Mouse (Mus musculus): Measurements from ENCODE around the gene Pjvk. TPM values are rescaled to one million over a fixed set of nuclear protein-coding genes. Genes with fewer than 3 reads are reported as not detected.

Pjvk gene
- polyA plus RNA-seq, 1 experiment = not detected

DNA sequence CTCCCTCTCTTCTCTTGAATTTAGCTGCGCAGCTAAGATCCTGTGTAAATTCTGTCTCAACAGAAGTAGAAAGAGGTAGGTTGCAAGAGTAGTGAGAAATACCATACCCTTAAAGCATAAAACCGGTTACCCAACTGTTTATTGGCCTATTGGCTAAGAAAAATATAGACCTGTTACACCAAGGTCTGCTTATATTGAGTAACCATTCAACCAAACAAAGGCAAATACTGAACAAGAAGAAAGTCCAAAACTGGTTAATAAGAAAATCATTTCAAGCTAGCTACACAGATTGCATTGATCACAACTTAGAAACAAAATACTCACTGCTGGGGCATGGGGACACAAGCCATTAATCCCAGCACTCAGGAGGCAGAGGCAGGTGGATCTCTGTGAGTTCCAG lies 8.6 kb upstream of the Pjvk start:
- peaks cover 3% of the 10 kb centered on the region; the same call in 1 of the 2 replicates for H3K36me3 ChIP-seq (ENCODE audit: control insufficient read depth, insufficient read depth, low read length, poor library complexity, severe bottlenecking)
- TF ChIP-seq POLR2A (IDR thresholded peaks at IDR 0.05; ENCODE audit: insufficient read depth, low read length) = no peak
- TF ChIP-seq EP300 (IDR thresholded peaks at IDR 0.05; ENCODE audit: insufficient read depth, low read depth, low read length) = no peak
- TF ChIP-seq CTCF (IDR thresholded peaks at IDR 0.05; ENCODE audit: low read depth, low read length) = no peak

DNA sequence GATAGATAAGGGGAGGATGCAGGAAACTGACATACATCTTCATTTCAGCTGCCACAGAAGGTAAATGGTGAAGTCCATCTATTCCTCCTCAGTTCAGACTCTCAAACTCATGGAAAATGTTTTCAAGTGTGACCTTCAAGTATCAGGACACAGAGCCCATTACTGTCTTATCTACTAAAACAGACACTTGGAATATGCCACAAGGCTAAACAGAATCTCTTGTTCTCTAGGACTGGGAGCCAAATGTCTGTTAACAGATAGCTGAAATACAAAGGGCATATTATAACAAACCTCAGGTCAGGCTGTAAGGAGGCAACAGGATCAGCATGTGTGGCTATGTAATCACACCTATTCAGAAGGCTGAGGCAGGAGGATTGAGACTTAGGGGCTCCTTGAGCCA lies 4.5 kb upstream of the Pjvk start:
- Histone ChIP-seq H3K4me3 (ENCODE audit: low read depth, low read length) (no peak overlapping the region), H3K9me3 (replicated peaks; ENCODE audit: control insufficient read depth, insufficient read depth, low read length, poor library complexity, severe bottlenecking) (no peaks in the 10 kb centered on the region), H3K27ac (ENCODE audit: insufficient read depth, low read length) (no peak overlapping the region), H3K36me3 (ENCODE audit: control insufficient read depth, insufficient read depth, low read length, poor library complexity, severe bottlenecking) (no peaks in the 10 kb centered on the region), H3K27me3 (ENCODE audit: control insufficient read depth, insufficient read depth, low read length, poor library complexity, severe bottlenecking) (no peaks in the 10 kb centered on the region), H3K4me1 (ENCODE audit: control insufficient read depth, insufficient read depth, low read length) (no peaks in the 10 kb centered on the region), H3K9ac (ENCODE audit: low read depth, poor library complexity, severe bottlenecking) (no peak overlapping the region)
- TF ChIP-seq EP300 (IDR thresholded peaks at IDR 0.05; ENCODE audit: insufficient read depth, low read depth, low read length) = no peak
- no peak for TF ChIP-seq POLR2A (IDR thresholded peaks at IDR 0.05; ENCODE audit: insufficient read depth, low read length)
- TF ChIP-seq CTCF (IDR thresholded peaks at IDR 0.05; ENCODE audit: low read depth, low read length) = no peak

More for the DNA sequence above, 8.6 kb upstream of the Pjvk start:
- H3K27ac ChIP-seq (ENCODE audit: insufficient read depth, low read length) = no peak overlapping the region
- no peaks in the 10 kb centered on the region for H3K4me1 ChIP-seq (ENCODE audit: control insufficient read depth, insufficient read depth, low read length)
- H3K27me3 ChIP-seq (ENCODE audit: control insufficient read depth, insufficient read depth, low read length, poor library complexity, severe bottlenecking) = no peaks in the 10 kb centered on the region
- H3K4me3 ChIP-seq (ENCODE audit: low read depth, low read length) = no peak overlapping the region
- H3K9ac ChIP-seq (ENCODE audit: low read depth, poor library complexity, severe bottlenecking) = no peak overlapping the region
- no peaks in the 10 kb centered on the region for H3K9me3 ChIP-seq (replicated peaks; ENCODE audit: control insufficient read depth, insufficient read depth, low read length, poor library complexity, severe bottlenecking)

DNA sequence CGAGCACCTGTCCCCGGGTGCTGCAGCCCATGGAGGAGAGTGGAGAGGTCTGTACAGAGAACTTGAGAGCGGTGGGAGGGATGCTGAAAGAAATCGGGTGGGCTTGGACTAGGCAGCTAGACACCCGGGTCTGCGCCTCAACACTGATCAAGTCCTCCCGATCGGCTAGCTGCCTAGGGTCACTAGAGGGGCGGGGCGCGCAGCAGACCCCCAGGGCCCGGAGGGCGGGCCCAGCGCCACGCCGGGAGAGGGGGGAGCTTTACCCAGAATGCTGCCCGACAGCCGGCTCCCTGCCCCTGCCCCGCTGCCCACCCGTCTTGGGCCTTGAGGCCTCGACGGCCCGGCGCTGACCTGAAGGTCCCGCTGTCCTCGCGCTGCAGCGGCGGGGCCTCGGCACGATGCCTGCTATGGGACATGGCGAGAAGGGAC lies 821 bp upstream of the Pjvk start:
- Histone ChIP-seq H3K36me3 (ENCODE audit: control insufficient read depth, insufficient read depth, low read length, poor library complexity, severe bottlenecking) (no peaks in the 10 kb centered on the region), H3K4me3 (ENCODE audit: low read depth, low read length) (peak overlapping the region; percentile 76)

DNA sequence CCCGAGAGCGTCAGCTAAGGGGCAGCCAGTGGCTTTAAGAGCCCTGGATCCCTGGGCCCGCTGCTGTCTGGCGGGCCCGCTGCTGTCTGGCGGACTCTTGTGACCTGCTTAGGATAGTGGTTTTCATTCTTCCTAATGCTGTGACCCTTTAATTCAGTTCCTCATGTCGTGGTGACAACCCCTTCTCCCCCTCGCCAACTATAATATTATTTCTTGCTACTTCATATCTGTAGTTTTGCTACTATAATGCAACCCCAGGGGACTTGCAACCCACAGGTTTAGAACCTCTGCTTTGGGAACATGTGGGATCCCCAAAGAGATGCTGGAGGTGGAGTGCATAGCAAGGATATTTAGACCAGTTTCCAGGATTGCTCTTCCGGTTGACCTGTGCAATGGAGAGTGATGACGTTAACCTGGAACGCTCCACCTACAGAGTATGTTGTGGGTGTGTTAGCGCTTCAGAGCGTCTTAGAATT lies 428 bp downstream of the Pjvk start:
- Histone ChIP-seq H3K27me3 (ENCODE audit: control insufficient read depth, insufficient read depth, low read length, poor library complexity, severe bottlenecking) (no peaks in the 10 kb centered on the region), H3K36me3 (ENCODE audit: control insufficient read depth, insufficient read depth, low read length, poor library complexity, severe bottlenecking) (no peaks in the 10 kb centered on the region), H3K27ac (ENCODE audit: insufficient read depth, low read length) (peak overlapping the region; percentile 60), H3K9ac (ENCODE audit: low read depth, poor library complexity, severe bottlenecking) (peak overlapping the region; percentile 65), H3K4me3 (ENCODE audit: low read depth, low read length) (peak overlapping the region; percentile 76), H3K4me1 (ENCODE audit: control insufficient read depth, insufficient read depth, low read length) (no peaks in the 10 kb centered on the region), H3K9me3 (replicated peaks; ENCODE audit: control insufficient read depth, insufficient read depth, low read length, poor library complexity, severe bottlenecking) (no peaks in the 10 kb centered on the region)
- TF ChIP-seq EP300 (IDR thresholded peaks at IDR 0.05; ENCODE audit: insufficient read depth, low read depth, low read length) = no peak
- no peak for TF ChIP-seq CTCF (IDR thresholded peaks at IDR 0.05; ENCODE audit: low read depth, low read length)
- TF ChIP-seq POLR2A (IDR thresholded peaks at IDR 0.05; ENCODE audit: insufficient read depth, low read length) = peak; percentile 11

More for the DNA sequence above, 821 bp upstream of the Pjvk start:
- no peaks in the 10 kb centered on the region for H3K4me1 ChIP-seq (ENCODE audit: control insufficient read depth, insufficient read depth, low read length)
- H3K27me3 ChIP-seq (ENCODE audit: control insufficient read depth, insufficient read depth, low read length, poor library complexity, severe bottlenecking) = no peaks in the 10 kb centered on the region
- no peak for TF ChIP-seq EP300 (IDR thresholded peaks at IDR 0.05; ENCODE audit: insufficient read depth, low read depth, low read length)
- TF ChIP-seq POLR2A (IDR thresholded peaks at IDR 0.05; ENCODE audit: insufficient read depth, low read length) = no peak
- no peak for TF ChIP-seq CTCF (IDR thresholded peaks at IDR 0.05; ENCODE audit: low read depth, low read length)
- peak overlapping the region; percentile 65 for H3K9ac ChIP-seq (ENCODE audit: low read depth, poor library complexity, severe bottlenecking)
- no peak overlapping the region for H3K27ac ChIP-seq (ENCODE audit: insufficient read depth, low read length)
- no peaks in the 10 kb centered on the region for H3K9me3 ChIP-seq (replicated peaks; ENCODE audit: control insufficient read depth, insufficient read depth, low read length, poor library complexity, severe bottlenecking)

DNA sequence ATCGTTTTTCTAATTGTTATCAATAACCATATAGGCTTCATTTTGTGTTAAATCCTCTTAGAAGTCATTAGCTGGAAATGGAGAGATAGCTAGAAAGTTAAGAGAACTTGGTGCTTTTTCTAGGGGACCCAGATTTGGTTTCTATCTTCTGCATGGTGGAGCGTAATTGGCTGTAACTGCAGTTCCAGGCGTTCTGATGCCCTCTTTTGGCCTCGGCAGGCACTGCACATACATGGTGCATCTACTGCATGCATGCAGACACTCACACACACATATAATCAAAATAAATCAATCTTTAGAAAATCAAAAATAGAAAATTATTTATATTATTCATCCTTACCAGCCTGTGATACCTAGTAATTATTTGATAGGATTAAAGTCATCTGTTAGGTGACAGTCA lies 4.8 kb downstream of the Pjvk start:
- no peak overlapping the region for H3K27ac ChIP-seq (ENCODE audit: insufficient read depth, low read length)
- H3K4me1 ChIP-seq (ENCODE audit: control insufficient read depth, insufficient read depth, low read length) = no peaks in the 10 kb centered on the region
- H3K4me3 ChIP-seq (ENCODE audit: low read depth, low read length) = no peak overlapping the region
- H3K27me3 ChIP-seq (ENCODE audit: control insufficient read depth, insufficient read depth, low read length, poor library complexity, severe bottlenecking) = no peaks in the 10 kb centered on the region
- no peak overlapping the region for H3K9ac ChIP-seq (ENCODE audit: low read depth, poor library complexity, severe bottlenecking)
- H3K9me3 ChIP-seq (replicated peaks; ENCODE audit: control insufficient read depth, insufficient read depth, low read length, poor library complexity, severe bottlenecking) = no peaks in the 10 kb centered on the region
- H3K36me3 ChIP-seq (ENCODE audit: control insufficient read depth, insufficient read depth, low read length, poor library complexity, severe bottlenecking) = no peaks in the 10 kb centered on the region
- TF ChIP-seq CTCF (IDR thresholded peaks at IDR 0.05; ENCODE audit: low read depth, low read length) = peak; percentile 45
- TF ChIP-seq POLR2A (IDR thresholded peaks at IDR 0.05; ENCODE audit: insufficient read depth, low read length) = no peak

DNA sequence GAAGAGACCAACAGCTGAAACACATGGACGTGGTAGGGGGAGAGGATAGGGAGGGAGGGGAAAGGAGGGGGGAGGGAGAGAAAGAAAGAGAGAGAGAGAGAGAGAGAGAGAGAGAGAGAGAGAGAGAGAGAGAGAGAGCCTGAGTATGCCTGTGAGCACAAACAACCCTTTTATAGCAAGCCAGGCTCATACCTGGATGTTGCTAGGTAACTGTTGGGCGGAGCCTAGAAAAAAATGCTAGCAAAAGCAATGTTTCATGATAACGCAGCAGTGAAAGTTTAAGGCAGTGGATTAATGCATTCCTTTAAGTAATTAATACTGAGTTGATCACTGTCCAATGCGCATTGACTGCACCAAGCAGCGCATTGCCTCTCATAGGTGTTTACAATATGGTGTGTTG lies 6.4 kb downstream of the Pjvk start:
- TF ChIP-seq EP300 (IDR thresholded peaks at IDR 0.05; ENCODE audit: insufficient read depth, low read depth, low read length) = no peak

More for the DNA sequence above, 6.4 kb downstream of the Pjvk start:
- no peak overlapping the region for H3K9ac ChIP-seq (ENCODE audit: low read depth, poor library complexity, severe bottlenecking)
- no peak overlapping the region for H3K4me3 ChIP-seq (ENCODE audit: low read depth, low read length)
- H3K27me3 ChIP-seq (ENCODE audit: control insufficient read depth, insufficient read depth, low read length, poor library complexity, severe bottlenecking) = no peaks in the 10 kb centered on the region
- H3K9me3 ChIP-seq (replicated peaks; ENCODE audit: control insufficient read depth, insufficient read depth, low read length, poor library complexity, severe bottlenecking) = no peaks in the 10 kb centered on the region
- H3K27ac ChIP-seq (ENCODE audit: insufficient read depth, low read length) = no peak overlapping the region
- H3K4me1 ChIP-seq (ENCODE audit: control insufficient read depth, insufficient read depth, low read length) = no peaks in the 10 kb centered on the region
- no peaks in the 10 kb centered on the region for H3K36me3 ChIP-seq (ENCODE audit: control insufficient read depth, insufficient read depth, low read length, poor library complexity, severe bottlenecking)

Data from ES-Bruce4 (cell line).